Mouse (Mus musculus): ENCODE measurements around the gene Pdpr. TPM values are rescaled to one million over a fixed set of nuclear protein-coding genes. Genes with fewer than 3 reads are reported as not detected.

The Pdpr gene
- 4.8 and 5.8 TPM in 2 replicates for polyA plus RNA-seq (2021; fragmentation: Nextera tagmentation)
- long read RNA-seq, experiment 1, full-length matches to known transcripts, result 13 of 43 reads
- long read RNA-seq, experiment 1, partial matches to known transcripts, result 5 of 43 reads
- long read RNA-seq, experiment 1, other reads (novel, unspliced or antisense), result 25 of 43 reads
- long read RNA-seq, experiment 2, partial matches to known transcripts, result 2 of 9 reads
- long read RNA-seq, experiment 2, other reads (novel, unspliced or antisense), result 7 of 9 reads

DNA sequence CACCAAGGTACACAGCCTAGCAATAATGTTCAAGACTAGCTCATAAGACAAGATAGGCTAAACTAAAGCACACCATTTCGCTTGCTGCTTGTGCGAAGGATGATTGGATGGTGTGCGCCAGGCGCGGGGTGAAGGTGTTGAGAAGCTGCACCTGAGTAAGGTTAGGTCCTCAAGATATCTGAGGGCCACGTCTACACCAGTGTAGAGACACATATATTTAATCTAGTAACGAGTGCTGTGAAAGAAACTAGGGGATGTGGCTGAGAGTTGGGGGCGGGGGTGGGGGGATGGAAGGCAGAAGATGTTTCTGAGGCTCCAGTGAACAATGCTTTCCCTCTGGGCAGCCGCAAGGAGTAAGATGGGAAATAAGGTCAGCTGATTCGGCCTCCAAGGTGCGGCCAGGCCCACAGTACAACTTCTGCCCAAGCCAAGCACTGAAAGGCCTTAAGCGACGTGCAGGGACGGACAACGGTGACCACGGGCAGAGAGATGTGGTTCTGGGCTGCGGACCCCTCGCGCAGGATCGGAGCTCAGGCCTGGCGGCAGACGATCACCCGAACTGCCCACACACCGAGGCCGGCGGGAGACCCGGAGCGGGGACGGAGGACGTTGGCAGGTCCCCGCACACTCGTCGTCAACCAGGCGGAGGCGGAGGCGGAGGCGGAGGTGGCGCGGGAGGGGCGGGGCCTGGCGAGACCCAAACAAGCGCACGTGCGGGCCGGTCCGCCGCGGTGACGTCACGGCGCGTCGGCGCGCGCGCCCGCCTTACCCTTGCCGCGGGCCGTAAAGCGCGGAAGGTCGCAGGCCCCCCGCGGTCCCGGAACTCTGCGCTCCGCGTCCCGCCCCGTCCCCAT lies at the start of gene Pdpr:
Pdpr (plus strand) TSS at position 766 of the 854 bp plus-strand sequence.

DNA sequence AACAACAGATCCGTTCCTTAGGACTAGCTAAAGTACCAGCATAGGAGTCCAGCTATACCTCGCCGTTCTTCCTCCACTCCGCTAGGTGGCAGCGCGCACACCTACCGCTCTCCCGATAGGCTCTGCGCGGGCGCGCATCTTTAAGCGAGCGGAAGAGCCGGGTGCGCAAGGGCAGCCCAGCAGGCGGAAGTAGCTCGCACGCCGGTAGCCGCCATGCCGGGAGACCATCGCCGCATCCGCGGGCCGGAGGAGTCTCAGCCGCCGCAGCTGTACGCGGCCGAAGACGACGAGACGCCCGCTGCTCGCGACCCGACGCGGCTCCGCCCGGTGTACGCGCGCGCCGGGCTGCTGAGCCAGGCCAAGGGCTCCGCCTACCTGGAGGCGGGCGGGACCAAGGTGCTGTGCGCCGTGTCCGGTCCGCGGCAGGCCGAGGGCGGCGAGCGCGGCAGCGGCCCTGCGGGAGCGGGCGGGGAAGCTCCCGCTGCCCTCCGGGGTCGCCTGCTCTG lies 38.2 kb upstream of the Pdpr start, which contains the start of gene Exosc6:
Exosc6 (plus strand) TSS at position 182 of the 506 bp plus-strand sequence.

DNA sequence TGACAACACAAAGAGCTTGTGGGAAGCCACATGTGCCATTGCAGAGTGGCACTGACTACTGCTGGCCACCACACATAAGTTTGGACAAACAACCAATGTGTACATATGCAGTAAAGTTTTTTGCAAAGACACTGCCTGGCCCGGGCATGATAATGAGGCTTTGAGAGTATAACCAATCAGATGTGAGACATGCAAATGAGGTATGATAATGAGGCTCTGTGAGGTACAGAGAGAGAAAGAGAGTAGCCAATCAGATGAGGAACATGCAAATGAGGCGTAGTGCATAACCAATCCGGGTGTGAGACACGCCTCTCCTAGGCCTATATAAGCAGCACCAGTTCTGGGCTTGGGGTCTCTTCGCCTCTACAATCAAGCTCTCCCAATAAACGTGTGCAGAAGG lies 2.1 kb upstream of the Pdpr start, which contains the start of gene Clec18a:
Clec18a (minus strand) TSS at position 101 of the 400 bp plus-strand sequence.

Other genes starting within 250 kb of the Pdpr start
- 21.5 and 30.2 TPM in 2 replicates for gene Cog4, start 248.0 kb upstream of the Pdpr start, polyA plus RNA-seq (2021; fragmentation: Nextera tagmentation)
- gene Sf3b3, start 247.8 kb upstream of the Pdpr start, polyA plus RNA-seq (2021; fragmentation: Nextera tagmentation), result 18.3 and 19.2 TPM in 2 replicates
- gene Fuk, start 192.1 kb upstream of the Pdpr start, polyA plus RNA-seq (2021; fragmentation: Nextera tagmentation), result 3.6 and 4.3 TPM in 2 replicates
- gene St3gal2, start 174.7 kb upstream of the Pdpr start, polyA plus RNA-seq (2021; fragmentation: Nextera tagmentation), result 12.4 and 16.9 TPM in 2 replicates
- 6.5 and 9.9 TPM in 2 replicates for gene Ddx19a, start 96.8 kb upstream of the Pdpr start, polyA plus RNA-seq (2021; fragmentation: Nextera tagmentation)
- gene Ddx19b, start 62.9 kb upstream of the Pdpr start, polyA plus RNA-seq (2021; fragmentation: Nextera tagmentation), result 4.1 and 5.3 TPM in 2 replicates
- gene Aars, start 61.5 kb upstream of the Pdpr start, polyA plus RNA-seq (2021; fragmentation: Nextera tagmentation), result 44.8 and 49.3 TPM in 2 replicates
- gene Exosc6, start 38.3 kb upstream of the Pdpr start, polyA plus RNA-seq (2021; fragmentation: Nextera tagmentation), result 10.7 TPM in 1 of 2 replicates, not detected in the other
- 4.9 and 5.3 TPM in 2 replicates for gene Clec18a, start 2.2 kb upstream of the Pdpr start, polyA plus RNA-seq (2021; fragmentation: Nextera tagmentation)
- gene Glg1, start 164.6 kb downstream of the Pdpr start, polyA plus RNA-seq (2021; fragmentation: Nextera tagmentation), result 37.7 and 70.0 TPM in 2 replicates
- gene Rfwd3, start 205.6 kb downstream of the Pdpr start, polyA plus RNA-seq (2021; fragmentation: Nextera tagmentation), result 4.6 and 5.7 TPM in 2 replicates
- 0.06 and 0.25 TPM in 2 replicates for gene Mlkl, start 243.5 kb downstream of the Pdpr start, polyA plus RNA-seq (2021; fragmentation: Nextera tagmentation)

Data from left cerebral cortex, adult 6 months (tissue).